Mouse (Mus musculus): ENCODE measurements around the gene Fam89b. TPM values are rescaled to one million over a fixed set of nuclear protein-coding genes. Genes with fewer than 3 reads are reported as not detected.
"Not testable (repeated sequence)": the region's sequence is repeated elsewhere in the genome, so short reads cannot be mapped to it uniquely, and the experiment has no call there.

The Fam89b gene
- polyA plus RNA-seq, 1 experiment from 2014 or later, result 149 TPM

DNA sequence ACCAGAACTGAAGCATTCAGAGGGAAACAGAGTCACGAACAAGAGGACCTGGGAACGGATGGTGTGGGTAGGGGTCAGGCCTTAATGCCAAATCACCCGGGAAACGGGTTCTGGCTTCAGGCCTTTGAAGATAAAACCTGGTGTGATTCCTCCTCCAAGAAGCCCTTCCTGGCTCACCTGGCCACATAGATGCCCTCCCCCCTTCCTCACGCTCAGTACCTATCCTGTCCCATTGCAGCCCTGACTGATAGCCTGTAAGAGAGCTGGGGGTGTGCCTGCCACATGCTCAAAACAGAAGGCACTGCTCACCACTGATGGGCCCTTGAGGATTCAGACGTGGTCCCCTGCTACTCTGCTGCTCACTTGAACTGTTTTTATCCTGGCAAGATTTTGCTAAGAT lies 35.7 kb downstream of the Fam89b start:
- Histone ChIP-seq H3K4me2 (no peak overlapping the region), H3K27ac (replicated peaks) (no peak overlapping the region), H3K4me1 (replicated peaks) (peaks cover 54% of the 10 kb centered on the region), H3K36me3 (peaks cover 18% of the 10 kb centered on the region; the same call in 1 of the 2 replicates), H3K4me3 (no peak overlapping the region), H3K9me3 (no peaks in the 10 kb centered on the region), H3K9ac (no peak overlapping the region), H3K27me3 (no peaks in the 10 kb centered on the region)
- no peak for ATAC-seq (ENCODE audit: low FRiP score, low read depth)
- WGBS, result 94% methylated on average over 6 of the region's 6 CpGs

DNA sequence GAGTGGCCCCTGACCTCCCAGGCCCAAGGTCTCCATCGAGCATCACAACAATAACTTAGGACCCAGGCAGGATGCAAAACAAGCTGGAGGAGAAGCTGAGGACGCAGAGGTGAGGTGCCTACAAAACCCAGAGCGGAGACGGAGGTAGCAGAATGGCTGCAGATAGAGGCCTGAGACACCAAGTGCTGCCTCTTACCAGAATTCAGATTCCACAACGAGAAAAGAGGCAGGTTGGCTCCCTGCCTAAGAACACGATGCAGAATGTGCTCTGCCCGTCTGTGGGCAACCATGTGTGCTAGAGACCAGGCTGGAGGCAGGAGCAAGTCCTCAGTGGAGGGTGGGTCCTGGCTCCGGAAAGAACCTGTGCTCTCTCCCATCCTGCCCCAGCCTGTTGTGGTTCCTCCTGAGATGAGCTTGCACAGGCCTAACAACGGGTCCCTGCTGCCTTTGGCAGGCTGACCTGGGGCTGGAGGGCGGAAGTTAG lies 36.5 kb downstream of the Fam89b start:
- Histone ChIP-seq H3K4me2 (peak overlapping the region; percentile 99), H3K4me1 (replicated peaks) (peaks cover 56% of the 10 kb centered on the region), H3K9me3 (no peaks in the 10 kb centered on the region), H3K36me3 (peaks cover 13% of the 10 kb centered on the region; the same call in 1 of the 2 replicates), H3K27me3 (no peaks in the 10 kb centered on the region), H3K4me3 (0 out of 2 replicates have a peak overlapping the region, but pooled peaks have one; percentile 3), H3K27ac (replicated peaks) (peak overlapping the region; percentile 70; the same call in 1 of the 2 replicates), H3K9ac (0 out of 2 replicates have a peak overlapping the region, but pooled peaks have one; percentile 13)
- ATAC-seq (ENCODE audit: low FRiP score, low read depth), result no peak
- 76% methylated on average over 10 of the region's 10 CpGs for WGBS

DNA sequence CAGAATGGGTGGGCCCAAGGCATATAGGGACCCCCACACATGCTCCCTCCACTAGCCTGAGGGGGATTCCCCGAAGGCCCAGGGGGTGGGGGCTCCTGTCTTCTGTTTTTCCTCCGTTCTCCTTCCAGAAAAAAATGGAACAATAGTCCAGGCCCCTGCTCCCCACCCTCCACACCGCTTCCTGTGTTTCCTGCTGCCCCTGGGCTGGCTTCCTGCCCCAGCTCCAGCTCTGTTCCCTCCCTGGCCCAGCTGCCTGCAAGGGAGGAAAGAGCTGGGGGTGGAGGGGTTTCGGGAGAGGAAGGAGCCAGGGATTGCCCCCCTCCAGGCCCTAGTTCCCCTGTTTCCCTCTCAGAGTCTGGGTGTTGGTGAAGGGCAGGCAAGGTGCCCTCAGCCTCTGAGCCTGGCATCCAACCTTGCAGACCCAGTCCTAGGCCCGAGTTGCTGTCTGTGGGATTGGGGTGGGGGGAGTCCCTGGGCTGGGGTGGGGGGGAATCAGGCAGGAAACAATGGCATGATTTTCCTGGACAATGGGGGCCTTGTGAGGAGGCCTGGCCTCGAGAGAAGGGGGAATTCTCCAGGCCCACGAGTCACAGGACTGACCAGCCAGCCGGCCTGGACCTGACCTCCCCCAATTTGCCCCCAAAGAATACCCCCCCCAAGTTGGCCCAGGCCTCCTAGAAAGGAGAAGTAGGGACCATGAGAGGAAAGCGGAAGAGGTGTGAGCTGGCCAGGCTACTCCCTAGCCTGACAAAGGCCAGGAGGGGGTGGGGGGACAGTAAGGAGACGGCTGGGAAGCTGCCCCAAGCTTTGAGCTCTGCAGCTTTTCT lies 37.2 kb downstream of the Fam89b start:
- Histone ChIP-seq H3K36me3 (peaks cover 12% of the 10 kb centered on the region; the same call in 1 of the 2 replicates), H3K9me3 (no peaks in the 10 kb centered on the region), H3K27ac (replicated peaks) (peak overlapping the region; percentile 70), H3K9ac (peak overlapping the region; percentile 62), H3K27me3 (no peaks in the 10 kb centered on the region), H3K4me1 (replicated peaks) (peaks cover 63% of the 10 kb centered on the region), H3K4me3 (peak overlapping the region; percentile 83; the same call in 1 of the 2 replicates), H3K4me2 (peak overlapping the region; percentile 99)
- 71% methylated on average over 10 of the region's 10 CpGs for WGBS
- no peak for ATAC-seq (ENCODE audit: low FRiP score, low read depth)

DNA sequence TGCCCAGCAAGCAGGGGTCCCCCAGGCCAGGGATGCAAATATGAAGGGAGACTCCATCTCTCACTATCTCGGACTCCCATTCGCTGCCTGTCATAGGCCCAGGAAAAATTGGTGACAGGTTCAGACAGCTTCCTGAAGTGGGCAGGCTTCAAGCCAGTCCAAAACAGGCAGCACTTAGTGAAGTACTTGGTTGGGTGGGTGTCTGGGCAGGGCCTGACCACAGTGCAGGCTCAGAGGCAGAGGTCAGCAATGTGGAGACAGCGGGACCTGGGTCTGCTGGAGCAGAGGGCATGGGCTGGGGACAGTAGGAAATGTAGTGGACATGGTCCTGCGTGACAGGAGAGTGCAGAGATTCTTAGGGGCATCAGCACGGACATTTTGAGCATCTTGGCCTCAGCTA lies 37.9 kb downstream of the Fam89b start:
- peak overlapping the region; percentile 70 for H3K27ac ChIP-seq (replicated peaks)
- H3K4me1 ChIP-seq (replicated peaks), result peaks cover 66% of the 10 kb centered on the region
- H3K4me2 ChIP-seq, result peak overlapping the region; percentile 99
- H3K27me3 ChIP-seq, result no peaks in the 10 kb centered on the region
- ATAC-seq (ENCODE audit: low FRiP score, low read depth), result no peak
- whole genome bisulfite sequencing, result 86% methylated on average over 5 of the region's 5 CpGs
- H3K4me3 ChIP-seq, result peak overlapping the region; percentile 83
- peak overlapping the region; percentile 62 for H3K9ac ChIP-seq
- H3K36me3 ChIP-seq, result peaks cover 12% of the 10 kb centered on the region; the same call in 1 of the 2 replicates
- H3K9me3 ChIP-seq, result no peaks in the 10 kb centered on the region

DNA sequence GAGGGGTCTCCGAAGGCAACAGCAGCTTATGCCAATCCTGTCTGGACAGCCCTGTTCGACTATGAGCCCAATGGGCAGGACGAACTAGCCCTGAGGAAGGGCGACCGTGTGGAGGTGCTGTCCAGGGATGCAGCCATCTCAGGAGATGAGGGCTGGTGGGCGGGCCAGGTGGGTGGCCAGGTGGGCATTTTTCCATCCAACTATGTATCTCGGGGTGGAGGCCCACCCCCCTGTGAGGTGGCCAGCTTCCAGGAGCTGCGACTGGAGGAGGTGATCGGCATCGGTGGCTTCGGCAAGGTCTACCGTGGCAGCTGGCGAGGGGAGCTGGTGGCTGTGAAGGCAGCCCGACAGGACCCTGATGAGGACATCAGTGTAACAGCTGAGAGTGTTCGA lies 39.1 kb downstream of the Fam89b start:
- Histone ChIP-seq H3K27me3 (no peaks in the 10 kb centered on the region), H3K9ac (peak overlapping the region; percentile 62), H3K27ac (replicated peaks) (peak overlapping the region; percentile 88; the same call in 1 of the 2 replicates), H3K9me3 (no peaks in the 10 kb centered on the region), H3K4me2 (peak overlapping the region; percentile 99), H3K4me3 (peak overlapping the region; percentile 83), H3K4me1 (replicated peaks) (peaks cover 59% of the 10 kb centered on the region), H3K36me3 (peaks cover 24% of the 10 kb centered on the region)
- 76% methylated on average over 15 of the region's 15 CpGs for WGBS
- ATAC-seq (ENCODE audit: low FRiP score, low read depth), result no peak

DNA sequence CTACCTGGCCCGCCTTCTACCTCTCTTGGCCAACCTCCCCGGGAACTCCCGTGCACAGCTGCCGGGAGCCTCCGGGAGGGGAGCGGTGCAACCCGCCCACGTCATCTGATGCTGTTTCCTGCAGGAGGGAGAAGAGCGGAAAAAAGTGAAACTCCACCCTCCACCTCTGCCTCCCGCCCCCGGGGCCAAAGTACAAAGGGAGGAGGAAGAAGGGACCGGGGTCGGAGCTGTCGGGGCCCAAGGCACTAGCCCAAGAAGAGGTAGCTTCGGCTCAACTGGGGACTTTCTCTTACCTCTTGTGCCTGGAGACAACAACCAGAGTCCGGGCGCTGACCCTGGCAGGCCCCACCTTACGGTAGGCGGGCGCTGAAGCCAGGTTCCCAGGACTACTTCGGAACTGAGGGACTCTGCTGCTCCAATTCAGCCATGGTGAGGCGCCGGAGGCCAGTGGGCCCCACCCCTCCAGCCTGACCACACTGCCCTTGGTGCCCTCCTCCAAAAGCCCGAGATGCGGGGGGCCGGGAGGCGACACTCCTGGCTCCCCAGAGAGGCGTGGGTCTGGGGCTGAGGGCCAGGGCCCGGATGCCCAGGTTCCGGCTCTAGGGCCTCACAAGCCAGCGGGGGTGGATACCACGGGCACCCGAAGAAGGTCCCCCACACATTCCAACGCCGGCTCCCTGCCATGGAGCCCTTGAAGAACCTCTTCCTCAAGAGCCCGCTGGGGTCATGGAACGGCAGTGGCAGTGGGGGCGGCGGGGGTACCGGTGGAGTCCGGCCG lies 39.7 kb downstream of the Fam89b start:
- Histone ChIP-seq H3K27me3 (no peaks in the 10 kb centered on the region), H3K4me1 (replicated peaks) (peaks cover 59% of the 10 kb centered on the region), H3K27ac (replicated peaks) (peak overlapping the region; percentile 88), H3K9ac (peak overlapping the region; percentile 62), H3K36me3 (peaks cover 30% of the 10 kb centered on the region), H3K4me3 (peak overlapping the region; percentile 83), H3K4me2 (peak overlapping the region; percentile 99), H3K9me3 (no peaks in the 10 kb centered on the region)
- ATAC-seq (ENCODE audit: low FRiP score, low read depth), result no peak
- WGBS, result 12% methylated on average over 42 of the region's 42 CpGs

DNA sequence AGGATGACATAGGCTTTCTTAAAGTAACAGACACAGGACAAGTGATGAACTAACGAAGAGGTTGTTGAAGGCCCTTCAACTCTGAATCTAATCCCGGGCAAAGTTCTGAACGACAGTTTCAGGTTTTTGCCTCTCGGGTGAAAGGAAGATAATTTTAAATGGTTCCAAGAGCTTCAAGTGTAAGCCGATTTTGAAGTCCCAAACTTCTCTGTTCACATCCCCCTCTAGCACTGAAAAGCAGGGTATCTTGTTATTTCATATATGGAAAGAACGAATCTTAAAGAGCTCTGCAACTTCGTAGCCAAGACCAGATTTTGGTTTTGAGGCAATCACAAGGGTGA lies 40.4 kb downstream of the Fam89b start:
- Histone ChIP-seq H3K4me1 (replicated peaks) (peaks cover 59% of the 10 kb centered on the region), H3K27me3 (no peaks in the 10 kb centered on the region), H3K9me3 (no peaks in the 10 kb centered on the region), H3K36me3 (peaks cover 35% of the 10 kb centered on the region), H3K27ac (replicated peaks) (peak overlapping the region; percentile 88), H3K9ac (peak overlapping the region; percentile 62), H3K4me3 (peak overlapping the region; percentile 83), H3K4me2 (peak overlapping the region; percentile 99)
- no peak for ATAC-seq (ENCODE audit: low FRiP score, low read depth)
- WGBS, result 2% methylated on average over 7 of the region's 7 CpGs

DNA sequence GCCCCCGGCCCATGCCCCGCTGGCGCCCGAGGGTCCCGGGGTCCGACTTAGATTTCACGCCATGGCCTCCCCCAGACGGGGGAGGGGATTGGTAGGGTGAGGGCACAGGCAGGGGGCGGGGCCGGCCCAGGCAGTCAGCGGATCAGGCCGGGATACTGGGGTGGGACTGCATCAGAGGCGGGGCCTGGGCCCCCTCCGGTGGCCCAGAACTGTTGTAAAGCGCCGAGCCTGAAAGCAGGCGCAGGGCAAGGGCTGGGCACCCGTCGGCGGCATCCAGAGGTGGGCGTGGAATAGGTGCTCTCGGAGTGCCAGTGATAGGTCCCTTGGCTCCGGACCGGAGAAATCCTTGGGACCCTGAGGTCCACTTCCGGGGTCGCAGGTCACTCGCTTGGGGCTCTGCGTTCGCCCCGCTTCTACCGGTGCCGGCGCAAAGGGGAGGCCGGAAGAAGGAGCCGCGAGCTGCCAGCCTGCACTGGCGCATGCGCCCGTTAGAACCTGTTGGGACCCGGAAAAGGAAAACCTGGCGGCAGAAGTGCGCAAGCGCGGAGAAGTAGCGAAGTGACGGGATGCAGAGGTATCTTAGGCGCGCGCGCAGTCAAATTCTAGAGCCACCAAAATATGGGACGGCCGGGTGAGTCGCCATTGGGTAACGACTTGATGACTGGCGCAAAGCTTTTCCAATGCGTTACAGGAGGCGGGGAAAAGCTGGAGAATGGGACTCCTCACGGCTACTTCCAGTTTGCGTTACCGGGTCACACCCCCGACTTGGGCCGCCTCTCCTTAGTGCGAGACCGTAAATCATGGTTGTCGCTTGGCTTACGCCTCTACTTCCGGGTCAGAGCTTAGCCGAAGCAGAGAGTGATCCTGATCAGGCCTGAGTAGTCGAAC lies 41.0 kb downstream of the Fam89b start, which contains the start of the genes Map3k11 and Pcnx3:
TSS of gene Map3k11 (plus strand) at position 543 of the 888 bp plus-strand sequence.
TSS of gene Pcnx3 (minus strand) at position 709 of the 888 bp plus-strand sequence.
- peaks cover 33% of the 10 kb centered on the region for H3K36me3 ChIP-seq
- peaks cover 54% of the 10 kb centered on the region for H3K4me1 ChIP-seq (replicated peaks)
- under 1% methylated on average over 69 of the region's 69 CpGs for WGBS
- H3K27me3 ChIP-seq, result no peaks in the 10 kb centered on the region
- H3K4me3 ChIP-seq, result peak within 1 kb of the TSS; percentile 83
- peak within 1 kb of the TSS; percentile 87 for H3K9ac ChIP-seq
- peak; percentile 96 for ATAC-seq (ENCODE audit: low FRiP score, low read depth)
- H3K4me2 ChIP-seq, result peak within 1 kb of the TSS; percentile 99
- peak within 1 kb of the TSS; percentile 88 for H3K27ac ChIP-seq (replicated peaks)
- no peaks in the 10 kb centered on the region for H3K9me3 ChIP-seq

DNA sequence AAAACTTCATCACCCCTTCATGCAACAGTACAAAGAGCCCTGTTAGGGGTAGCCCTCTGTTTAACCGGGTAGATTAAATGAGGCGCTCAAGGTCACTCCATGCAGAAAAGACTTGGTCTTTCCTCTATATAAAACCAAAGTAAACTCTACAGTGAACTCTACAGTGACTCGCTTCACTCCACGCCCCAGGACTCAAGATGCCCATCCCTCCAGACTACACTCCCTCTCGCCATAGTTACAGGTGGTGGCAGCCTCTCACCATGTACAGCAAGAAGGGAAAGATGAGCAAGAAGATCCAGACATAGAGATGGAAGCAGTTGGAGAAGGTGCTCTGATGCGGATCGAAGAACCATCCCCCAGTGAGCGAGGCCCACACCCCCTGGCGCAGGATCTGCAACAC lies 41.7 kb downstream of the Fam89b start:
- H3K9ac ChIP-seq, result peak overlapping the region; percentile 87
- H3K27ac ChIP-seq (replicated peaks), result peak overlapping the region; percentile 88
- no peak for ATAC-seq (ENCODE audit: low FRiP score, low read depth)
- H3K4me2 ChIP-seq, result peak overlapping the region; percentile 99
- H3K9me3 ChIP-seq, result no peaks in the 10 kb centered on the region
- H3K36me3 ChIP-seq, result peaks cover 37% of the 10 kb centered on the region
- WGBS, result 20% methylated on average over 9 of the region's 9 CpGs
- no peaks in the 10 kb centered on the region for H3K27me3 ChIP-seq
- peaks cover 47% of the 10 kb centered on the region for H3K4me1 ChIP-seq (replicated peaks)
- peak overlapping the region; percentile 83 for H3K4me3 ChIP-seq

DNA sequence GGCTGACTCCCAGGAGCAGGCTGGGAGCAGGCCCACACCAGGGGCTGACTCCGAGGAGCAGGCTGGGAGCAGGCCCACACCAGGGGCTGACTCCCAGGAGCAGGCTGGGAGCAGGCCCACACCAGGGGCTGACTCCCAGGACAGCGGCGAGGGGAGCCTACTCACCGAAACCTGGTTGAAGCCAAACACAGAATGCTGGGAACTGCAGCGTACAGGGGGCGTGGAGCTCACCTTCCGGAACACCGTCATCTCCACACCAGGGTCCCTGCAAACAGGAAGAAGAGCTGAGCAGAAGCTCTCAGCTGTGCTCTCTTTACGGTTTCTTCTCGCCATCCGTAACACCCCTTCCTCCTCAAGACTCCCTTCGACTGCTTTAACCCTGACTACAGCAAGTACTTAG lies 42.5 kb downstream of the Fam89b start:
- WGBS, result 98% methylated on average over 12 of the region's 12 CpGs

DNA sequence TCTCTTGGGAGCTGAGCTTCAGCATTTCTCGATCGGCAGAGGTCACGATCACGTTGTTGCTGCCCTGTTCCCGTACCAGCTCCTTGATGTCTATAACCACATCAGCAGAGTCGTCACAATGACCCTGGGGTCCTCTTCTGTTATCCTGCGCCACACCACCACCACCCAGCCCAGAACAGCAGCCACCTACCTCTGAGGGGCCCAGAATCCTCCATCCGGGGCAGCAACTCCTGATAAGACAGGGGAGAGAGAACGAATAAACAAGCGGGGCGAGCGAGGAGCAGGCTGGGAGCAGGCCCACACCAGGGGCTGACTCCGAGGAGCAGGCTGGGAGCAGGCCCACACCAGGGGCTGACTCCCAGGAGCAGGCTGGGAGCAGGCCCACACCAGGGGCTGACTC lies 43.0 kb downstream of the Fam89b start:
- no peaks in the 10 kb centered on the region for H3K9me3 ChIP-seq
- H3K9ac ChIP-seq, result no peak overlapping the region
- H3K36me3 ChIP-seq, result peaks cover 45% of the 10 kb centered on the region
- H3K4me2 ChIP-seq, result no peak overlapping the region
- H3K27me3 ChIP-seq, result no peaks in the 10 kb centered on the region
- H3K4me3 ChIP-seq, result no peak overlapping the region
- no peak overlapping the region for H3K27ac ChIP-seq (replicated peaks)
- 93% methylated on average over 13 of the region's 13 CpGs for WGBS
- no peak for ATAC-seq (ENCODE audit: low FRiP score, low read depth)
- peaks cover 34% of the 10 kb centered on the region for H3K4me1 ChIP-seq (replicated peaks)

More for the DNA sequence above, 42.5 kb downstream of the Fam89b start:
- not testable (repeated sequence) for H3K27me3 ChIP-seq; H3K27ac ChIP-seq (replicated peaks); H3K9me3 ChIP-seq; H3K4me3 ChIP-seq; ATAC-seq (ENCODE audit: low FRiP score, low read depth); H3K9ac ChIP-seq
- H3K4me1 ChIP-seq (replicated peaks), result peaks cover 39% of the 10 kb centered on the region
- H3K4me2 ChIP-seq, result peak overlapping the region; percentile 99
- peaks cover 44% of the 10 kb centered on the region for H3K36me3 ChIP-seq

Measured in hindbrain, embryonic 15.5 days (tissue).